Mouse (Mus musculus): ENCODE results near the gene Sptan1. TPM values are rescaled to one million over a fixed set of nuclear protein-coding genes. Genes with fewer than 3 reads are reported as not detected.

The Sptan1 gene
- polyA plus RNA-seq, 1 experiment, result 93.4 TPM

GRCm38 (mm10) chr2:29968638-29969037, 3.3 kb downstream of the Sptan1 start:
- H3K36me3 ChIP-seq (ENCODE audit: control insufficient read depth, insufficient read depth), result peaks cover 40% of the 10 kb centered on the region
- H3K4me3 ChIP-seq (ENCODE audit: insufficient read depth, poor library complexity, severe bottlenecking), result no peak overlapping the region
- H3K79me2 ChIP-seq (ENCODE audit: control insufficient read depth, insufficient read depth), result peaks cover 82% of the 10 kb centered on the region
- no peak overlapping the region for H3ac ChIP-seq (ENCODE audit: control insufficient read depth, insufficient read length, low read depth)
- H3K27me3 ChIP-seq (ENCODE audit: control insufficient read depth, insufficient read depth, insufficient read length), result no peaks in the 10 kb centered on the region
- TF ChIP-seq MAX (IDR thresholded peaks at IDR 0.05) (no peak), CEBPB (IDR thresholded peaks at IDR 0.05; ENCODE audit: low read depth) (peak; percentile 27)
- peaks cover 77% of the 10 kb centered on the region for H3K79me3 ChIP-seq (ENCODE audit: low read depth)

- no peaks in the 10 kb centered on the region for H3K27me3 ChIP-seq (ENCODE audit: control insufficient read depth, insufficient read depth, insufficient read length)
- no peak overlapping the region for H3K4me3 ChIP-seq (ENCODE audit: insufficient read depth, poor library complexity, severe bottlenecking)
- H3ac ChIP-seq (ENCODE audit: control insufficient read depth, insufficient read length, low read depth), result no peak overlapping the region
- TF ChIP-seq MAX (IDR thresholded peaks at IDR 0.05) (no peak), USF1 (IDR thresholded peaks at IDR 0.05; ENCODE audit: low read depth) (no peak), MYOD1 (IDR thresholded peaks at IDR 0.05; ENCODE audit: control insufficient read depth, insufficient read length, low read depth) (no peak), MYOG (IDR thresholded peaks at IDR 0.05; ENCODE audit: control insufficient read depth, extremely low read depth, insufficient read length) (no peak), FOSL1 (IDR thresholded peaks at IDR 0.05; ENCODE audit: insufficient read depth, low read length, poor library complexity, severe bottlenecking) (no peak), CTCF (IDR thresholded peaks at IDR 0.05; ENCODE audit: control insufficient read depth, insufficient read depth, insufficient read length) (no peak)
- peaks cover 97% of the 10 kb centered on the region for H3K79me3 ChIP-seq (ENCODE audit: low read depth)
- H3K79me2 ChIP-seq (ENCODE audit: control insufficient read depth, insufficient read depth), result peaks cover 100% of the 10 kb centered on the region
- H3K36me3 ChIP-seq (ENCODE audit: control insufficient read depth, insufficient read depth), result peaks cover 61% of the 10 kb centered on the region
Observed at GRCm38 (mm10) chr2:29971838-29972635, 6.7 kb downstream of the Sptan1 start.

GRCm38 (mm10) chr2:29973525-29973924, 8.2 kb downstream of the Sptan1 start:
- Histone ChIP-seq H3ac (ENCODE audit: control insufficient read depth, insufficient read length, low read depth) (no peak overlapping the region), H3K36me3 (ENCODE audit: control insufficient read depth, insufficient read depth) (peaks cover 59% of the 10 kb centered on the region), H3K4me3 (ENCODE audit: insufficient read depth, poor library complexity, severe bottlenecking) (no peak overlapping the region), H3K27me3 (ENCODE audit: control insufficient read depth, insufficient read depth, insufficient read length) (no peaks in the 10 kb centered on the region), H3K79me2 (ENCODE audit: control insufficient read depth, insufficient read depth) (peaks cover 100% of the 10 kb centered on the region), H3K79me3 (ENCODE audit: low read depth) (peaks cover 87% of the 10 kb centered on the region)
- TF ChIP-seq CTCF (IDR thresholded peaks at IDR 0.05; ENCODE audit: control insufficient read depth, insufficient read depth, insufficient read length), result no peak

- H3K4me3 ChIP-seq (ENCODE audit: insufficient read depth, poor library complexity, severe bottlenecking), result no peak overlapping the region
- TF ChIP-seq FOSL1 (IDR thresholded peaks at IDR 0.05; ENCODE audit: insufficient read depth, low read length, poor library complexity, severe bottlenecking) (no peak), MYOD1 (IDR thresholded peaks at IDR 0.05; ENCODE audit: control insufficient read depth, insufficient read length, low read depth) (no peak), CTCF (IDR thresholded peaks at IDR 0.05; ENCODE audit: control insufficient read depth, insufficient read depth, insufficient read length) (no peak), MAX (IDR thresholded peaks at IDR 0.05) (no peak), USF1 (IDR thresholded peaks at IDR 0.05; ENCODE audit: low read depth) (no peak), MYOG (IDR thresholded peaks at IDR 0.05; ENCODE audit: control insufficient read depth, extremely low read depth, insufficient read length) (no peak), CEBPB (IDR thresholded peaks at IDR 0.05; ENCODE audit: low read depth) (no peak)
- peaks cover 65% of the 10 kb centered on the region for H3K79me2 ChIP-seq (ENCODE audit: control insufficient read depth, insufficient read depth)
- H3K27me3 ChIP-seq (ENCODE audit: control insufficient read depth, insufficient read depth, insufficient read length), result no peaks in the 10 kb centered on the region
- H3K79me3 ChIP-seq (ENCODE audit: low read depth), result peaks cover 56% of the 10 kb centered on the region
- H3K36me3 ChIP-seq (ENCODE audit: control insufficient read depth, insufficient read depth), result peaks cover 69% of the 10 kb centered on the region
- no peak overlapping the region for H3ac ChIP-seq (ENCODE audit: control insufficient read depth, insufficient read length, low read depth)
Observed at GRCm38 (mm10) chr2:29977307-29977706, 11.9 kb downstream of the Sptan1 start.

- H3K4me3 ChIP-seq (ENCODE audit: insufficient read depth, poor library complexity, severe bottlenecking), result no peak overlapping the region
Observed at GRCm38 (mm10) chr2:29980661-29981060, 15.3 kb downstream of the Sptan1 start.

GRCm38 (mm10) chr2:29991962-29992361, 26.6 kb downstream of the Sptan1 start:
- H3K79me2 ChIP-seq (ENCODE audit: control insufficient read depth, insufficient read depth), result no peaks in the 10 kb centered on the region
- no peak overlapping the region for H3K4me3 ChIP-seq (ENCODE audit: insufficient read depth, poor library complexity, severe bottlenecking)
- no peak overlapping the region for H3ac ChIP-seq (ENCODE audit: control insufficient read depth, insufficient read length, low read depth)
- TF ChIP-seq CEBPB (IDR thresholded peaks at IDR 0.05; ENCODE audit: low read depth), result no peak
- no peak for TF ChIP-seq CTCF (IDR thresholded peaks at IDR 0.05; ENCODE audit: control insufficient read depth, insufficient read depth, insufficient read length)
- TF ChIP-seq USF1 (IDR thresholded peaks at IDR 0.05; ENCODE audit: low read depth), result no peak
- TF ChIP-seq FOSL1 (IDR thresholded peaks at IDR 0.05; ENCODE audit: insufficient read depth, low read length, poor library complexity, severe bottlenecking), result no peak
- TF ChIP-seq MYOG (IDR thresholded peaks at IDR 0.05; ENCODE audit: control insufficient read depth, extremely low read depth, insufficient read length), result no peak
- no peaks in the 10 kb centered on the region for H3K27me3 ChIP-seq (ENCODE audit: control insufficient read depth, insufficient read depth, insufficient read length)
- H3K36me3 ChIP-seq (ENCODE audit: control insufficient read depth, insufficient read depth), result peaks cover 100% of the 10 kb centered on the region
- peaks cover 1% of the 10 kb centered on the region for H3K79me3 ChIP-seq (ENCODE audit: low read depth)

More at GRCm38 (mm10) chr2:29980661-29981060, 15.3 kb downstream of the Sptan1 start:
- peaks cover 93% of the 10 kb centered on the region for H3K36me3 ChIP-seq (ENCODE audit: control insufficient read depth, insufficient read depth)
- peaks cover 32% of the 10 kb centered on the region for H3K79me2 ChIP-seq (ENCODE audit: control insufficient read depth, insufficient read depth)
- no peak for TF ChIP-seq MYOD1 (IDR thresholded peaks at IDR 0.05; ENCODE audit: control insufficient read depth, insufficient read length, low read depth)
- no peak for TF ChIP-seq MYOG (IDR thresholded peaks at IDR 0.05; ENCODE audit: control insufficient read depth, extremely low read depth, insufficient read length)
- TF ChIP-seq CEBPB (IDR thresholded peaks at IDR 0.05; ENCODE audit: low read depth), result no peak
- TF ChIP-seq MAX (IDR thresholded peaks at IDR 0.05), result no peak
- no peak for TF ChIP-seq CTCF (IDR thresholded peaks at IDR 0.05; ENCODE audit: control insufficient read depth, insufficient read depth, insufficient read length)
- no peak for TF ChIP-seq USF1 (IDR thresholded peaks at IDR 0.05; ENCODE audit: low read depth)
- TF ChIP-seq FOSL1 (IDR thresholded peaks at IDR 0.05; ENCODE audit: insufficient read depth, low read length, poor library complexity, severe bottlenecking), result no peak
- H3K79me3 ChIP-seq (ENCODE audit: low read depth), result peaks cover 25% of the 10 kb centered on the region
- no peak overlapping the region for H3ac ChIP-seq (ENCODE audit: control insufficient read depth, insufficient read length, low read depth)
- no peaks in the 10 kb centered on the region for H3K27me3 ChIP-seq (ENCODE audit: control insufficient read depth, insufficient read depth, insufficient read length)
